Mouse (Mus musculus): ENCODE results near the gene Nyap1. TPM values are rescaled to one million over a fixed set of nuclear protein-coding genes. Genes with fewer than 3 reads are reported as not detected.

Gene Nyap1
- polyA plus RNA-seq, 1 experiment from 2014 or later, result 1.2 TPM

DNA sequence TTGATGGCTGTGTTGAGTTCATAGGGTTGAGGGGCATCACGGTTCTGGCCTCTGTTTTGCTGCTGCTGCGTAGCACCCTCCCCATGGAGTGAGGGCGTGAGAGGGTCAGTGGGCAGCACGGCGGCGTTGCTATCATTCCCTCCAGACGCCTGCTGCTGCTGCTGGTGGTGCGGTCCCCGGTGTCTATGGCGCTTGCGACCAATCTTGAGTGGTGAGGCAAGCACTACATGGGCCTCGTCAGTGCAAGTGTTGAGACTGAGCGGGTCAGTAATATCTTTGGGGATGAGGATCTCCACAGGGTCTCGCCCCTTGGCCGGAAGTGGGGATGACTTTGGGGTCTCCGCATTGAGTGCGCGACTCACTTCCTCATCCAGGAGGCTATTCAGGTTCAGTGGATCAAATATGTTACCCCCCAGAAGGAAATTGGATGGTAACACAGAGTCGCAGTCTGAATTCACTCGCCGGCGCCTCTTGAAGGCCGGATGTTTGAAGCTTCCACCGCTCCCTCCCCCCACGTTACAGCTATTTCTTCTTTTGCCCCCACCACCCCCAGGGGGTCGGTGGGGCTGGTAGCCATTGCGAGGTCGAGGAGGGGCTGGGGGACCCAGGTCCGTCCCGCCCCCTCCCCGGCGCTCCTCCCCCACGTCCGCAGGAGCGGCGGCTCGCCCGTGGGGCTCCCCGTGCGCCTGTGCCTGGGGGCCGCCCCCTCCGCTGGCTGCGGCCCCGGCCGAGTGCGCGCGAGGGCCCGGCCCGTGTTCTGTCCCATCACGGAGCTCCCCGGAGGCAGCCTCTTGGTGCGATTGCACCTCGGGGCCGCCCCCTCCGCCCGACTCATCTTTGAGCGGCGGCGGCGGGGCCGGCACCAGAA lies 44.0 kb upstream of the Nyap1 start:
- Histone ChIP-seq H3K9ac (ENCODE audit: low read depth, low read length) (peak overlapping the region; percentile 96), H3K9me3 (replicated peaks; ENCODE audit: low read length) (no peaks in the 10 kb centered on the region), H3K27ac (peak overlapping the region; percentile 96), H3K27me3 (ENCODE audit: insufficient read depth, low read length) (no peaks in the 10 kb centered on the region), H3K4me2 (ENCODE audit: low read length) (peak overlapping the region; percentile 92), H3K36me3 (ENCODE audit: insufficient read depth, low read length) (peaks cover 25% of the 10 kb centered on the region), H3K4me3 (replicated peaks; ENCODE audit: low read depth, low read length) (peak overlapping the region; percentile 86), H3K4me1 (replicated peaks; ENCODE audit: insufficient read depth, low read length) (peaks cover 27% of the 10 kb centered on the region)
- ATAC-seq (replicated peaks; ENCODE audit: low FRiP score, low read depth) (peak; percentile 1; the same call in 1 of the 2 replicates), DNase-seq (ENCODE audit: low spot score) (peak; percentile 55)
- no peak for TF ChIP-seq CTCF (IDR thresholded peaks at IDR 0.05; ENCODE audit: low read depth)
- 1% methylated on average over 62 of the region's 62 CpGs for WGBS

DNA sequence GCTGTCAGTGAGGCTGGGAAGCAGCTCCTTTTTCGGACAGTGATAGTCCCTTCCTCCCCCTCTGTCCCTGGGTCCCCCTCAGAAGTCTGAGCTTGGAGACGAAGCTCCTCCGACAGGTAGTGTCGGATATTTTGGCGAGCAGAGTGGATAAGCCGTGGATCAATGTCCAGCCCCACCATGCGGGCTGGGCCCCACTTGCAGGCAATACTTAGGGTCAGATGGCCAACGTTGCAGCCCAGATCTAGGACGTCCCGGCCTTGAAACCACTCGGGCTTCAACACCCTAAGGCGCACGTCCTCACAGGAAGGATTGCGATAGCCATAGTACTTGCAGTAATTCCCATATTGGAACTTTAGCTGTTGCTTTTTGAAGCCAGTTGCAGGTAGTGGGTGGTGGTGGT lies 43.1 kb upstream of the Nyap1 start:
- Histone ChIP-seq H3K27ac (no peak overlapping the region), H3K36me3 (ENCODE audit: insufficient read depth, low read length) (peaks cover 25% of the 10 kb centered on the region), H3K9ac (ENCODE audit: low read depth, low read length) (peak overlapping the region; percentile 96), H3K4me3 (replicated peaks; ENCODE audit: low read depth, low read length) (peak overlapping the region; percentile 86), H3K9me3 (replicated peaks; ENCODE audit: low read length) (no peaks in the 10 kb centered on the region), H3K27me3 (ENCODE audit: insufficient read depth, low read length) (no peaks in the 10 kb centered on the region), H3K4me2 (ENCODE audit: low read length) (peak overlapping the region; percentile 92), H3K4me1 (replicated peaks; ENCODE audit: insufficient read depth, low read length) (peaks cover 32% of the 10 kb centered on the region)
- WGBS, result 64% methylated on average over 14 of the region's 14 CpGs
- DNase-seq (ENCODE audit: low spot score) (no peak), ATAC-seq (replicated peaks; ENCODE audit: low FRiP score, low read depth) (no peak)
- TF ChIP-seq CTCF (IDR thresholded peaks at IDR 0.05; ENCODE audit: low read depth), result no peak

DNA sequence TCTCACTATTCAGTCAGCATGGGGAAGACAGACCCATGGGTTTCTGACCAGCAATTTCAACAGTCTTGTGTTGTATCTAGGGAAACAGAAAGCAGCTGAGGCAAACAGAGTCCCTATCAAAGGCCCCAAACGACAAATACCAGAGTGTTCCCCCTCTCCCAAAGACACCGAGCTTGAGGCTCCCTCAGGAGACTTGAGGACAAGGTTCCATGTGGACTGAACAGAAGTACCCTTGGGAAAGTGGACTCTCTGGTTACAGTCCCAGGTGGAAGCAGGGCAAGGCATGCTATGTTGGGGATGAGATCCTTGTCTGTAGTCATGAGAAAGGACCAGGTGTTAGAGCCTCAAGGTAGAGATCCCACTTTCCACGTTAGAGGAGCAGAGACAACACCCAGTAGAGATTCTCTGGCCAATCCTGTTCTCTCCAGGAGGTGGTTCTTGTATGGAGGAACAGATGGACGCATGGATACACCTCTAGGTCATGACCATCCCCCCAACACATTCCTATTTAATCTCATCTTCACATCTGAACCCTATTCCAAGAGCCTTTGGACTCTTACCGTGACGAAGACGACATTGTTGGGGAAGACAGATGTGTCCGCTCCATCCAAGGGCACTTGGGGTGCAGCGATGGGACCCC lies 42.6 kb upstream of the Nyap1 start:
- WGBS, result 55% methylated on average over 9 of the region's 9 CpGs
- Histone ChIP-seq H3K4me2 (ENCODE audit: low read length) (peak overlapping the region; percentile 92), H3K9ac (ENCODE audit: low read depth, low read length) (peak overlapping the region; percentile 96), H3K4me3 (replicated peaks; ENCODE audit: low read depth, low read length) (peak overlapping the region; percentile 86), H3K27me3 (ENCODE audit: insufficient read depth, low read length) (no peaks in the 10 kb centered on the region), H3K36me3 (ENCODE audit: insufficient read depth, low read length) (peaks cover 25% of the 10 kb centered on the region), H3K9me3 (replicated peaks; ENCODE audit: low read length) (no peaks in the 10 kb centered on the region), H3K4me1 (replicated peaks; ENCODE audit: insufficient read depth, low read length) (peaks cover 33% of the 10 kb centered on the region), H3K27ac (0 out of 2 replicates have a peak overlapping the region, but pooled peaks have one; percentile 31)
- no peak for TF ChIP-seq CTCF (IDR thresholded peaks at IDR 0.05; ENCODE audit: low read depth)
- ATAC-seq (replicated peaks; ENCODE audit: low FRiP score, low read depth), result no peak
- DNase-seq (ENCODE audit: low spot score), result no peak

DNA sequence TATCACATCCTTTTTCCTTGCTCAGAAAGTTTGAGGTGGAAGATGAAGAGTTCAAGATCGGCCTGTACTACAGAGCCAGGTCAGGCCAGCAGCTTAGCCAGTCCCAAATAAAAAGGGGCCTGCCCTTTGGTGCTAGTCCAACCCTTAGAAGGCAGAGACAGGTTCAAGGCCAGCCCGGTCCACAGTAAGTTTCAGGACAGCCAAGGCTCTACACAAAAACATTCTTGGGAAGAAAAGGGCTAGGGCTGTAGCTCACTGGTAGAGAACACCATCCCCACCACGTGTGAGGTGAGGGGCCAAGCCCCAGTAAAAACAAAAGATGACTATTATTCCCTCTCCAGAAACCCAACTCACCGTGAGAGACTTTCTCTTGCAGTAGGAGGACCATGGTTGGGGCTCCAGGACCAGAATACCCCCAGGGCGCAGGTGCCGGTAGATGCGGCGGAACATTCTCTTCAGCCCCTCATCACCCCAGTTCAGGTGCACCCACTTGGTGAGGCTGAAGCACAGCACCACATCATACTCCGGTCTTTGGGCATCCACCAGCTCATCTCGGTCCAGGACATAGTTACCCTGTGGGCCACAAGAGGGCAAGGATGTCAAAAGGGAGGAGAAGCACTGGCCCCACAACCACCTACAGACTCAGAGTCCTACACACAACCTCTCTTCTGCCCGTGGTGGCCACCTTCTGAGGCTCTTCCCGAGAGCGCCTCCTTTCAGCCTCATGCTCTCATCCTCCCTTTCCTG lies 41.5 kb upstream of the Nyap1 start:
- no peak for DNase-seq (ENCODE audit: low spot score)
- Histone ChIP-seq H3K27me3 (ENCODE audit: insufficient read depth, low read length) (no peaks in the 10 kb centered on the region), H3K36me3 (ENCODE audit: insufficient read depth, low read length) (peaks cover 25% of the 10 kb centered on the region), H3K4me1 (replicated peaks; ENCODE audit: insufficient read depth, low read length) (peaks cover 33% of the 10 kb centered on the region), H3K27ac (no peak overlapping the region), H3K9me3 (replicated peaks; ENCODE audit: low read length) (no peaks in the 10 kb centered on the region), H3K4me3 (replicated peaks; ENCODE audit: low read depth, low read length) (0 out of 2 replicates have a peak overlapping the region, but pooled peaks have one; percentile 86), H3K4me2 (ENCODE audit: low read length) (peak overlapping the region; percentile 92), H3K9ac (ENCODE audit: low read depth, low read length) (peak overlapping the region; percentile 96)
- no peak for ATAC-seq (replicated peaks; ENCODE audit: low FRiP score, low read depth)
- WGBS, result 72% methylated on average over 13 of the region's 13 CpGs
- no peak for TF ChIP-seq CTCF (IDR thresholded peaks at IDR 0.05; ENCODE audit: low read depth)

DNA sequence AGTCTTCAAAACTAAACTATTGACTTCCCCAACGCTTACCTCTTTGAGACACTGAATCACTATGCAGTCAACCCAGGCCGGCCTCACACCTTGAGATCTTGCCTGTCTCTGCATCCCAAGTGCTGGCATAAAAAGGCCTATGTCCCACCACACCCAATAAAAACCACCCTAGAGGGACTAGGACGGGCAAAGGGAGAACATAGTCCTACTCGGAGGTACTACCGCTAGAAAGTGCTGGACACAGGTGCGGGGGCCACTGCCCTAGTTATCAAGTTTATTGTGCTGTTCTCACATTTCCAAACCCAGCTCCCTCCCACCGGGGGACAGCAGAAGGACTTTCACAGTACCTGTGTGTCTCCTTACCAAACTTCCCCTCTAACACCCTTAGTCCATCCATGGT lies 40.3 kb upstream of the Nyap1 start:
- Histone ChIP-seq H3K27me3 (ENCODE audit: insufficient read depth, low read length) (no peaks in the 10 kb centered on the region), H3K27ac (no peak overlapping the region), H3K4me2 (ENCODE audit: low read length) (no peak overlapping the region), H3K36me3 (ENCODE audit: insufficient read depth, low read length) (peaks cover 25% of the 10 kb centered on the region), H3K4me3 (replicated peaks; ENCODE audit: low read depth, low read length) (no peak overlapping the region), H3K9me3 (replicated peaks; ENCODE audit: low read length) (no peaks in the 10 kb centered on the region), H3K4me1 (replicated peaks; ENCODE audit: insufficient read depth, low read length) (peaks cover 33% of the 10 kb centered on the region), H3K9ac (ENCODE audit: low read depth, low read length) (no peak overlapping the region)
- DNase-seq (ENCODE audit: low spot score) (no peak), ATAC-seq (replicated peaks; ENCODE audit: low FRiP score, low read depth) (no peak)
- no peak for TF ChIP-seq CTCF (IDR thresholded peaks at IDR 0.05; ENCODE audit: low read depth)
- WGBS, result 82% methylated on average over 7 of the region's 7 CpGs

Data from kidney, postnatal 0 days (tissue).